ENCODE assay signal across 7 mouse cellular contexts in the genomic region with DNA sequence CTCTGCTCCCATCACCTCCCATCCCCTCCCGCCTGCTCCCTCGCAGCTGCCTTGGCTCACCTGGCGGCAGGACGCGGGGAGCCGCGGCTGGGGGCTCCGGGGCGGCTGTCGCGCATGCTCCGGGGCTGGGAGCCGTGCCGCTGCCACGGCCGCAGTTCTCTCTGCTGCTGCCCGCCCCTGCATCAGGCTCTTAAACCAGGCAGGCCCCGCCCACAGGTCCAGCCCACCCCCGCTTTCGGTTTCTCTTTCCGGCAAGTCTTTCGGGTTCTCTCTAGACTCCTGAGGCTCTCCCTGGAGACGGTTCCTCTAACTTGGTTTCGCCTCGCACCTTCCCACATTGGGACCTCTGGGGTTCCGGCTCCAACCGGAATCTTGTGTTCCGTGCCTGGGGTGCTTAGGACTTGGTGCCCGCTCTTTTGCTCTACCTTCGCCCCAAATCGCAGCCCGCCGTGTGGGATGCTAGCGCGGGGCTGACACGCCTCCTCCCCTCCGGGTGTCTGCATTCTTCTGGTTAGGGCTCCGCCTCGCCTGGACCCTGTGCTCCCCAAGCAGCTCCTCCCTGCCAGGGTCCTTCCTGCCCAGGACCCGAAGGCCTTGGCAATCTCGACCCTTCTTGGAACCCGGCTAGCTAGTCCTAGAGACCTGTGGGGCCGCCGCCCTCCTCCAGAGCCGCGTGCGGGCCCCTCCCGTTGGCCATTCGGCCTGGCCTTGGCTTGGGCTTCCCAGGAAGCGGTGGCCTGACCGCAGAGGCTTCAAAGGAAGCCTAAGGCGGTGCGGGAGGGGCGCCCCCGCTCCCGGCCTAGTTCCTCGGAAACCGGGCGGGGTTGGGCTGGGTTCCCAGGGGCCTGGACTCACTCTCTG. TPM values are rescaled to one million over a fixed set of nuclear protein-coding genes. Genes with fewer than 3 reads are reported as not detected.
DNase-seq lines count a peak whose midpoint lies in the region; ATAC-seq lines count a peak whose summit lies in the region.

TSS of gene Socs1 (minus strand) at position 166 of the 861 bp plus-strand sequence.

- H3K27me3 ChIP-seq in midbrain, embryonic 10.5 days (ENCODE audit: low read depth, poor library complexity, severe bottlenecking): peaks cover 33% of the 10 kb centered on the region

- H3K9me3 ChIP-seq in midbrain, embryonic 10.5 days (replicated peaks): no peaks in the 10 kb centered on the region

- no peaks in the 10 kb centered on the region for H3K36me3 ChIP-seq in midbrain, embryonic 10.5 days

- ATAC-seq in inflammation-experienced regulatory T-cells, adult 6 months: peak; percentile 44

- peak within 1 kb of the TSS; percentile 77 for H3K4me3 ChIP-seq in midbrain, embryonic 10.5 days

- WGBS in midbrain, embryonic 10.5 days: under 1% methylated on average over 59 of the region's 59 CpGs

- peak within 1 kb of the TSS; percentile 90 for H3K27ac ChIP-seq in midbrain, embryonic 10.5 days (replicated peaks)

- peak; percentile 90 to 92 for DNase-seq in adrenal gland, adult 18-20 months (ENCODE audit: low spot score in 2 of 2)
- peak; percentile 92 for DNase-seq in embryo, embryonic 10.5 days (ENCODE audit: low spot score)
- DNase-seq in gastrocnemius, postnatal 14 days: peak; percentile 90
- DNase-seq in left cerebral cortex, postnatal 25 days (ENCODE audit: low spot score in 2 of 2): peak; percentile 79 to 88
- DNase-seq in midbrain, embryonic 10.5 days (ENCODE audit: low spot score): peak; percentile 91
- peak; percentile 79 for DNase-seq in right cerebral cortex, postnatal 4 days

- intact Hi-C loops in gastrocnemius, postnatal 14 days (cut with DNase I; ENCODE audit: low total_unique reads): loop anchor here (5.0 kb wide), 2 partner anchors 123 to 218 kb away; no protein-coding TSS in a partner anchor
- intact Hi-C loops in left cerebral cortex, postnatal 25 days (cut with DNase I): loop anchor here (2.0 to 5.0 kb wide), 5 partner anchors 61 to 219 kb away; no protein-coding TSS in a partner anchor

- peaks cover 53% of the 10 kb centered on the region for H3K4me1 ChIP-seq in midbrain, embryonic 10.5 days

RNA-seq across cellular contexts. Expression of gene Socs1, which starts in this region (rescaled TPM):
- total RNA-seq in adrenal gland, adult 18-20 months (2021): 1 to 10 TPM; 3.7 to 4.1 TPM
- total RNA-seq in gastrocnemius, postnatal 14 days (2021): 1 to 10 TPM in 1 of 2 experiments, under 1 TPM in 1; 0.40 to 1.5 TPM
- 1 to 10 TPM; 3.9 to 4.7 (median 4.3) TPM for polyA plus RNA-seq in inflammation-experienced regulatory T-cells, adult 6 months (2017; shearing (Covaris generic))
- under 1 TPM; 0.80 to 0.82 TPM for total RNA-seq in left cerebral cortex, postnatal 25 days (2021)
- 2.4 and 2.7 TPM in 2 replicates for polyA plus RNA-seq in midbrain, embryonic 10.5 days (2016; fragmentation: Nextera tagmentation; extraction: Ambion mirVana)

Comparison
In these comparisons a context has a peak if more than half of its experiments do, and no peak if none do; other contexts are left out.
1. Peak in every context shown above with its lines: DNase-seq, ATAC-seq, H3K4me3 ChIP-seq and H3K27ac ChIP-seq.
2. Peak in DNase-seq in left cerebral cortex, postnatal 25 days; RNA of the gene not detected or under 1 TPM.